Mouse (Mus musculus) testis, adult 10 weeks (tissue): ENCODE results near the gene Mindy2. TPM values are rescaled to one million over a fixed set of nuclear protein-coding genes. Genes with fewer than 3 reads are reported as not detected.

Experiments
- polyA plus RNA-seq: library from polyadenylated mRNA; stranded (reverse); fragments of 350-450 nt; fragmentation: Illumina TruSeq; extraction: RNeasy Lipid Tissue Mini Kit (QIAGEN cat#74804); gene quantifications from one replicate; pipeline ENCODE4 v1.2.3, GENCODE M21; 2014; ENCODE audit warnings: low read depth, low replicate concordance

Mindy2 gene
- 8.1 TPM for polyA plus RNA-seq

GRCm38 (mm10) chr9:70657013-70657967 lies at the start of gene Mindy2:
Gene Mindy2 (minus strand): TSS chr9:70657174.

GRCm38 (mm10) chr9:70678682-70679131 lies 21.7 kb upstream of the Mindy2 start, which contains the start of gene Adam10:
Gene Adam10 (plus strand): TSS chr9:70678997.

DNA sequence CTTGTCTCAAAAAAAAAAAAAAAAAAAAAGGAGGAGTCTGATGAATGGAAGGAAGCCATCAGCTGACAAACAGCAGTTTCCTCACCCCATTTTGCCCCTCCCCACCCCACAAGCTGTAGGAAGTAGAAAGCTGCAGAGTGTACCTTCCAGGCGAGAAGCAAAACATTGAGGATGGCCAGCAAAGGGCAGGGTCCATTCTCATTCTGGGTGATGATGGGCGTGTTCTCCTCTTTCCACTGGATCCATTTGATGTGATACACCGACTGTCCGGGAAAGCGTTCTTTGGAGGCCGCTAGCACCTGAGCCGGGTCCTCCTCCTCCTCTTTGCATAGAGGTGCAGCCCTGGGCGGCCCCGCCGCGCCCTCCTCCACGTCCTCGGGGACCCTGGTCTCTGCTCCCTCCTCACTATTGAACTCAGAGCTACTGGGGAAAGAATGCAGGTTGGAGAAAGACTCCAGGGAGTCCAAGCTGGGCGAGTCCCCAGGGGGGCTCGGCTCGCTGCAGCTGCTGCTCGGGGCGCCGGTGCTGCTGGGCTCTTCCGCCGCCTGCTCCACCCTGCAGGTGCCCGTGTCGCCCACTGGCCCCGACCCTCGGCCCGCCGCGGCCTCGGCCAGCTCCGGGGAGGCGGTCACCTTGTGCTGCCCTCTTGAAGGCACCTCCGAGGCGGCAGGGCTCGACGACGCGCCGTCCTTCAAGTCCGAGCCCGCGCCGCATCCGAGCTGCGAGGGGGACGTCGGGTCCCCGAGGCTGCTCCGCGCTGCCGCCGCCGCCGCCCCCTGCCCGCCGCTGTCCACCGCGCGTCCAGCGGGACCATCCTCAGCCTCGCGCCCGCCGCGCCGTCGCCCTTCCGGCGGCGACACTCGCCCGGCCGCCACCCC lies 605 bp downstream of the Mindy2 start, which contains the start of gene Gm10642:
Gene Gm10642, plus strand, starts transcription at position 122 of the 878 bp plus-strand sequence.

Other genes starting within 250 kb of the Mindy2 start
- 103 TPM for gene Ccnb2, start 235.6 kb downstream of the Mindy2 start, polyA plus RNA-seq
- 23.2 TPM for gene Rnf111, start 153.4 kb downstream of the Mindy2 start, polyA plus RNA-seq
- gene Sltm, start 114.4 kb downstream of the Mindy2 start, polyA plus RNA-seq: 221 TPM
- not detected for gene Gm10642, start 923 bp downstream of the Mindy2 start, polyA plus RNA-seq
- 39.4 TPM for gene Adam10, start 21.8 kb upstream of the Mindy2 start, polyA plus RNA-seq